Comparison of ENCODE assay signal across 14 mouse cellular contexts in genomic region chr17:84581740-84582414, GRCm38 (mm10). TPM values are rescaled to one million over a fixed set of nuclear protein-coding genes. Genes with fewer than 3 reads are reported as not detected.
A peak's percentile ranks its signal among the peaks of the same experiment; 100 is the strongest.
DNase-seq lines count a peak whose midpoint lies in the region; ATAC-seq and TF ChIP-seq lines count a peak whose summit lies in the region.
"Had no signal": no experiment of that assay in that cellular context is flagged by ENCODE, and none has a peak within 500 bp of the region (broad histone marks: within the 10 kb centered on the region; RNA-seq: fewer than 3 reads in every experiment).

No protein-coding gene starts in this region.

- no peak for DNase-seq in layer of hippocampus, adult 2 months (ENCODE audit: low spot score in 2 of 2)
- DNase-seq in layer of hippocampus, adult 18-20 months (ENCODE audit: low spot score in 2 of 2) = no peak
- DNase-seq in adrenal gland, adult 18-20 months (ENCODE audit: low spot score in 2 of 2) = no peak
- no peak for DNase-seq in midbrain, embryonic 14.5 days
- DNase-seq: cerebellum, adult 18-20 months; heart, adult 18-20 months; kidney, adult 18-20 months; lung, adult 2 months; thymus, postnatal 36 days had no signal

- ATAC-seq in midbrain, embryonic 14.5 days (ENCODE audit: low FRiP score, low TSS enrichment) = no peak

- H3K9ac ChIP-seq in midbrain, embryonic 14.5 days (replicated peaks; ENCODE audit: low read length) = no peak overlapping the region
- H3K9ac ChIP-seq: hindbrain, embryonic 13.5 days; neural tube, embryonic 13.5 days had no signal

- peak overlapping the region; percentile 65; the same call in 1 of the 2 replicates for H3K27ac ChIP-seq in layer of hippocampus, adult 2 months
- peak overlapping the region; percentile 19 for H3K27ac ChIP-seq in bone marrow macrophage, adult 2 months (ENCODE audit: insufficient read depth, low read depth, low read length)
- H3K27ac ChIP-seq in embryonic fibroblast, embryonic 13.5 days (ENCODE audit: insufficient read depth, low read length) = 0 out of 2 replicates have a peak overlapping the region, but pooled peaks have one; percentile 36
- H3K27ac ChIP-seq in small intestine, adult 2 months (ENCODE audit: insufficient read depth, low read depth, low read length) = 0 out of 2 replicates have a peak overlapping the region, but pooled peaks have one; percentile 18
- no peak overlapping the region for H3K27ac ChIP-seq in midbrain, embryonic 14.5 days (replicated peaks; ENCODE audit: low read depth, low read length)
- H3K27ac ChIP-seq: hindbrain, embryonic 13.5 days; neural tube, embryonic 13.5 days had no signal

- no peaks in the 10 kb centered on the region; the same call in 1 of the 2 replicates for H3K36me3 ChIP-seq in small intestine, adult 2 months (ENCODE audit: control insufficient read depth, insufficient read depth, low read length)
- H3K36me3 ChIP-seq in midbrain, embryonic 14.5 days (ENCODE audit: control insufficient read depth, insufficient read depth, low read length) = no peaks in the 10 kb centered on the region
- H3K36me3 ChIP-seq: hindbrain, embryonic 13.5 days; neural tube, embryonic 13.5 days had no signal

- TF ChIP-seq CTCF in layer of hippocampus, adult 2 months (conservative IDR thresholded peaks at IDR 0.05) = no peak
- no peak for TF ChIP-seq CTCF in bone marrow macrophage, adult 2 months (IDR thresholded peaks at IDR 0.05; ENCODE audit: low read depth, low read length)
- TF ChIP-seq CTCF in embryonic fibroblast, embryonic 13.5 days (IDR thresholded peaks at IDR 0.05; ENCODE audit: borderline replicate concordance, insufficient read depth, low read length) = no peak
- no peak for TF ChIP-seq CTCF in small intestine, adult 2 months (IDR thresholded peaks at IDR 0.05; ENCODE audit: extremely low read depth, insufficient read length, insufficient replicate concordance, low read depth, low read length)

- H3K4me2 ChIP-seq in midbrain, embryonic 14.5 days (ENCODE audit: low read length) = no peak overlapping the region
- H3K4me2 ChIP-seq: hindbrain, embryonic 13.5 days; neural tube, embryonic 13.5 days had no signal

- WGBS in small intestine, adult 2 months = 58% methylated on average over 8 of the region's 8 CpGs
- WGBS in midbrain, embryonic 14.5 days = 78% methylated on average over 8 of the region's 8 CpGs

- H3K9me3 ChIP-seq in midbrain, embryonic 14.5 days (ENCODE audit: control insufficient read depth, low read length) = no peaks in the 10 kb centered on the region
- H3K9me3 ChIP-seq: hindbrain, embryonic 13.5 days; neural tube, embryonic 13.5 days had no signal

- TF ChIP-seq POLR2A in bone marrow macrophage, adult 2 months (IDR thresholded peaks at IDR 0.05; ENCODE audit: borderline replicate concordance, low read depth, low read length) = no peak
- no peak for TF ChIP-seq POLR2A in embryonic fibroblast, embryonic 13.5 days (IDR thresholded peaks at IDR 0.05; ENCODE audit: low read depth, low read length)
- no peak for TF ChIP-seq POLR2A in small intestine, adult 2 months (IDR thresholded peaks at IDR 0.05; ENCODE audit: low read depth, low read length)

- H3K4me1 ChIP-seq in bone marrow macrophage, adult 2 months (ENCODE audit: control insufficient read depth, insufficient read depth, low read length) = peaks cover 34% of the 10 kb centered on the region
- peaks cover 12% of the 10 kb centered on the region for H3K4me1 ChIP-seq in embryonic fibroblast, embryonic 13.5 days (ENCODE audit: control insufficient read depth, insufficient read depth, low read length)
- H3K4me1 ChIP-seq in small intestine, adult 2 months (ENCODE audit: control insufficient read depth, insufficient read depth, insufficient read length, low read length) = 0 out of 2 replicates have a peak, but pooled peaks cover 2% of the 10 kb centered on the region
- no peaks in the 10 kb centered on the region for H3K4me1 ChIP-seq in midbrain, embryonic 14.5 days (ENCODE audit: control insufficient read depth, insufficient read depth, low read length)
- H3K4me1 ChIP-seq: hindbrain, embryonic 13.5 days; neural tube, embryonic 13.5 days had no signal

- no peak overlapping the region for H3K4me3 ChIP-seq in layer of hippocampus, adult 2 months
- no peak overlapping the region for H3K4me3 ChIP-seq in bone marrow macrophage, adult 2 months (ENCODE audit: insufficient read depth, low read length)
- no peak overlapping the region for H3K4me3 ChIP-seq in embryonic fibroblast, embryonic 13.5 days (ENCODE audit: insufficient read depth, low read length)
- no peak overlapping the region for H3K4me3 ChIP-seq in small intestine, adult 2 months (ENCODE audit: low read depth, low read length)
- H3K4me3 ChIP-seq in midbrain, embryonic 14.5 days (replicated peaks; ENCODE audit: low read depth, low read length) = no peak overlapping the region
- H3K4me3 ChIP-seq: hindbrain, embryonic 13.5 days; neural tube, embryonic 13.5 days had no signal

- no peaks in the 10 kb centered on the region for H3K27me3 ChIP-seq in small intestine, adult 2 months (ENCODE audit: control insufficient read depth, insufficient read depth, low read length)
- H3K27me3 ChIP-seq in midbrain, embryonic 14.5 days (ENCODE audit: control insufficient read depth, insufficient read depth, low read length) = no peaks in the 10 kb centered on the region
- H3K27me3 ChIP-seq: hindbrain, embryonic 13.5 days; neural tube, embryonic 13.5 days had no signal

RNA-seq across cellular contexts. Expression of gene Dync2li1, which starts 44.4 kb away (rescaled TPM):
- 10 to 100 TPM; 20.5 to 22.5 TPM for total RNA-seq in layer of hippocampus, adult 2 months (2021)
- total RNA-seq in layer of hippocampus, adult 18-20 months (2021) = 10 to 100 TPM; 22.0 to 22.8 TPM
- polyA plus RNA-seq in bone marrow macrophage, adult 2 months (2012; ENCODE audit: insufficient read depth, insufficient read length, missing spikeins) = 6.1 and 7.4 TPM in 2 replicates
- 18.9 and 21.4 TPM in 2 replicates for polyA plus RNA-seq in embryonic fibroblast, embryonic 13.5 days (2011; ENCODE audit: insufficient read length, low read depth, missing spikeins)
- polyA plus RNA-seq in small intestine, adult 2 months (2012; rRNA removed) = 0.06 and 0.24 TPM in 2 replicates
- 10 to 100 TPM; 22.5 to 28.0 TPM for total RNA-seq in adrenal gland, adult 18-20 months (2021)
- 31.9 and 36.2 TPM in 2 replicates for polyA plus RNA-seq in midbrain, embryonic 14.5 days (2014; fragmentation: Nextera tagmentation; extraction: Ambion mirVana)
